Mouse (Mus musculus): ENCODE measurements at regions not wholly inside any gene's neighbourhood (a gene's known extent, or its start where the extent isn't known, plus 50 kb on each side); places are given as distances from the start of the nearest gene placed in this dataset.
A peak's percentile ranks its signal among the peaks of the same experiment; 100 is the strongest.

- DNase-seq (ENCODE audit: low spot score in 2 of 2): no peak
Observed at GRCm38 (mm10) chr2:72541246-72541645, 65.3 kb downstream of the Cdca7 start.

- no peak for DNase-seq (ENCODE audit: low spot score in 2 of 2)
Observed at GRCm38 (mm10) chr2:72545453-72545852, 69.5 kb downstream of the Cdca7 start.

- no peak for DNase-seq (ENCODE audit: low spot score in 2 of 2)
Observed at GRCm38 (mm10) chr2:72546476-72546875, 70.5 kb downstream of the Cdca7 start.

- DNase-seq (ENCODE audit: low spot score in 2 of 2): no peak
Observed at GRCm38 (mm10) chr2:72546963-72547362, 71.0 kb downstream of the Cdca7 start.

GRCm38 (mm10) chr2:72551268-72551667 lies 75.3 kb downstream of the Cdca7 start:
- DNase-seq (ENCODE audit: low spot score in 2 of 2): no peak

GRCm38 (mm10) chr2:72554603-72555002 lies 78.6 kb downstream of the Cdca7 start:
- no peak for DNase-seq (ENCODE audit: low spot score in 2 of 2)

- DNase-seq (ENCODE audit: low spot score in 2 of 2): no peak
Observed at GRCm38 (mm10) chr2:72555116-72555515, 79.2 kb downstream of the Cdca7 start.

GRCm38 (mm10) chr2:72555556-72555955 lies 79.6 kb downstream of the Cdca7 start:
- no peak for DNase-seq (ENCODE audit: low spot score in 2 of 2)

GRCm38 (mm10) chr2:72556064-72556821 lies 80.3 kb downstream of the Cdca7 start:
- no peak for DNase-seq (ENCODE audit: low spot score in 2 of 2)

- no peak for DNase-seq (ENCODE audit: low spot score in 2 of 2)
Observed at GRCm38 (mm10) chr2:72557161-72557560, 81.2 kb downstream of the Cdca7 start.

- no peak for DNase-seq (ENCODE audit: low spot score in 2 of 2)
Observed at GRCm38 (mm10) chr2:72557565-72558260, 81.8 kb downstream of the Cdca7 start.

GRCm38 (mm10) chr2:72561383-72561782 lies 85.4 kb downstream of the Cdca7 start:
- no peak for DNase-seq (ENCODE audit: low spot score in 2 of 2)

- no peak for DNase-seq (ENCODE audit: low spot score in 2 of 2)
Observed at GRCm38 (mm10) chr2:72578322-72578721, 102.4 kb downstream of the Cdca7 start.

GRCm38 (mm10) chr2:72581136-72581535 lies 105.2 kb downstream of the Cdca7 start:
- no peak for DNase-seq (ENCODE audit: low spot score in 2 of 2)

GRCm38 (mm10) chr2:72588814-72589213 lies 112.9 kb downstream of the Cdca7 start:
- peak; percentile 31 to 71 for DNase-seq (ENCODE audit: low spot score in 2 of 2)

GRCm38 (mm10) chr2:72592011-72592410 lies 116.1 kb downstream of the Cdca7 start:
- DNase-seq (ENCODE audit: low spot score in 2 of 2): no peak

GRCm38 (mm10) chr2:72596994-72597925 lies 121.3 kb downstream of the Cdca7 start:
- DNase-seq (ENCODE audit: low spot score in 2 of 2): no peak

- DNase-seq (ENCODE audit: low spot score in 2 of 2): no peak
Observed at GRCm38 (mm10) chr2:72597941-72598340, 122.0 kb downstream of the Cdca7 start.

GRCm38 (mm10) chr2:72600723-72601122 lies 124.8 kb downstream of the Cdca7 start:
- DNase-seq (ENCODE audit: low spot score in 2 of 2): no peak

GRCm38 (mm10) chr2:72602152-72602551 lies 126.2 kb downstream of the Cdca7 start:
- peak in 1 of 2 experiments; percentile 45 for DNase-seq (ENCODE audit: low spot score in 2 of 2)

GRCm38 (mm10) chr2:72612221-72612620 lies 136.3 kb downstream of the Cdca7 start:
- no peak for DNase-seq (ENCODE audit: low spot score in 2 of 2)

GRCm38 (mm10) chr2:72614256-72614655 lies 138.3 kb downstream of the Cdca7 start:
- peak; percentile 28 to 32 for DNase-seq (ENCODE audit: low spot score in 2 of 2)

All from frontal cortex, postnatal 36 days (tissue).